Comparison of ENCODE assay signal across 22 mouse cellular contexts in genomic region chr1:161419926-161420325, GRCm38 (mm10). TPM values are rescaled to one million over a fixed set of nuclear protein-coding genes. Genes with fewer than 3 reads are reported as not detected.
"Had no signal": no experiment of that assay in that cellular context is flagged by ENCODE, and none has a peak within 500 bp of the region (broad histone marks: within the 10 kb centered on the region; RNA-seq: fewer than 3 reads in every experiment).

No protein-coding gene starts in this region.

- H3K4me2 ChIP-seq: lung, embryonic 15.5 days; midbrain, embryonic 12.5 days; neural tube, embryonic 13.5 days; neural tube, embryonic 15.5 days had no signal

- H3K36me3 ChIP-seq: lung, embryonic 15.5 days; midbrain, embryonic 10.5 days; midbrain, embryonic 12.5 days; neural tube, embryonic 13.5 days; neural tube, embryonic 15.5 days had no signal

- H3K9me3 ChIP-seq: lung, embryonic 15.5 days; midbrain, embryonic 10.5 days; midbrain, embryonic 12.5 days; neural tube, embryonic 13.5 days; neural tube, embryonic 15.5 days had no signal

- H3K4me1 ChIP-seq: lung, embryonic 15.5 days; midbrain, embryonic 10.5 days; midbrain, embryonic 12.5 days; neural tube, embryonic 13.5 days; neural tube, embryonic 15.5 days had no signal

- H3K27ac ChIP-seq: lung, embryonic 15.5 days; midbrain, embryonic 10.5 days; midbrain, embryonic 12.5 days; neural tube, embryonic 13.5 days; neural tube, embryonic 15.5 days had no signal

- H3K4me3 ChIP-seq: lung, embryonic 15.5 days; midbrain, embryonic 10.5 days; midbrain, embryonic 12.5 days; myocyte; neural tube, embryonic 13.5 days; neural tube, embryonic 15.5 days had no signal

- ATAC-seq: lung, postnatal 0 days; midbrain, embryonic 16.5 days had no signal

- H3K9ac ChIP-seq: lung, embryonic 15.5 days; midbrain, embryonic 12.5 days; neural tube, embryonic 13.5 days; neural tube, embryonic 15.5 days had no signal

- H3K27me3 ChIP-seq: lung, embryonic 15.5 days; midbrain, embryonic 12.5 days; neural tube, embryonic 13.5 days; neural tube, embryonic 15.5 days had no signal

- DNase-seq: lung, adult 18-20 months; lung, postnatal 4 days; midbrain, embryonic 14.5 days; retina, postnatal 1 day; right cerebral cortex, adult 18-20 months; right cerebral cortex, postnatal 25 days; right cerebral cortex, postnatal 4 days; spleen, adult 18-20 months; thymus, adult 18-20 months; thymus, postnatal 14 days; thymus, postnatal 36 days had no signal

RNA-seq across cellular contexts. Expression of gene Tnfsf4, which starts 24.7 kb away (rescaled TPM):
- polyA plus RNA-seq: lung, embryonic 15.5 days; lung, postnatal 0 days; midbrain, embryonic 14.5 days; midbrain, embryonic 16.5 days; myocyte; neural tube, embryonic 11.5 days; neural tube, embryonic 13.5 days; neural tube, embryonic 15.5 days; small intestine, adult 2 months; stomach, embryonic 14.5 days had no signal
